ENCODE assay signal across 1 mouse cellular context in genomic region chr3:133394531-133394930, GRCm38 (mm10).
A peak's percentile ranks its signal among the peaks of the same experiment; 100 is the strongest.
TF ChIP-seq lines count a peak whose summit lies in the region.

No protein-coding gene starts in this region.

TF ChIP-seq in CH12.LX, 34 proteins besides CTCF, POLR2A, EP300 and RAD21 (continued from another document):
- no peak for TF ChIP-seq MXI1 (IDR thresholded peaks at IDR 0.05; ENCODE audit: low read depth, low read length)
- TF ChIP-seq KAT2A (IDR thresholded peaks at IDR 0.05; ENCODE audit: insufficient replicate concordance, low read length) = no peak
- TF ChIP-seq CHD2 (IDR thresholded peaks at IDR 0.05; ENCODE audit: low read length) = no peak
- no peak for TF ChIP-seq POLR2AphosphoS2 (IDR thresholded peaks at IDR 0.05; ENCODE audit: low read depth, low read length)
- TF ChIP-seq JUND (conservative IDR thresholded peaks at IDR 0.05; ENCODE audit: low read depth, low read length) = peak; percentile 41; the same call in 1 of the 2 replicates
- no peak for TF ChIP-seq ZKSCAN1 (IDR thresholded peaks at IDR 0.05; ENCODE audit: borderline replicate concordance, low read depth, low read length)
- TF ChIP-seq MAZ (IDR thresholded peaks at IDR 0.05; ENCODE audit: low read depth, low read length) = no peak
- TF ChIP-seq ETS1 (conservative IDR thresholded peaks at IDR 0.05; ENCODE audit: low read depth, low read length) = no peak
- TF ChIP-seq ZC3H11A (IDR thresholded peaks at IDR 0.05; ENCODE audit: low read depth, low read length) = no peak
